Mouse (Mus musculus): ENCODE data around the gene Map3k12. TPM values are rescaled to one million over a fixed set of nuclear protein-coding genes. Genes with fewer than 3 reads are reported as not detected.

Map3k12 gene
- 17.2 and 19.5 TPM in 2 replicates for polyA plus RNA-seq (2015; fragmentation: Nextera tagmentation; extraction: Ambion mirVana)

- ATAC-seq (ENCODE audit: low FRiP score, low TSS enrichment), result peak; percentile 7; the same call in 1 of the 2 replicates
- H3K9me3 ChIP-seq (ENCODE audit: low read length), result no peaks in the 10 kb centered on the region
- peak within 1 kb of the TSS; percentile 76 for H3K9ac ChIP-seq (replicated peaks; ENCODE audit: low read length)
- H3K4me2 ChIP-seq (replicated peaks; ENCODE audit: low read depth, low read length), result peak within 1 kb of the TSS; percentile 84
- H3K36me3 ChIP-seq (ENCODE audit: insufficient read depth, low read length), result peaks cover 4% of the 10 kb centered on the region; the same call in 1 of the 2 replicates
- H3K27ac ChIP-seq (ENCODE audit: low read length), result peak within 1 kb of the TSS; percentile 99
- under 1% methylated on average over 43 of the region's 43 CpGs for WGBS
- H3K4me1 ChIP-seq (ENCODE audit: insufficient read depth, low read length), result peaks cover 41% of the 10 kb centered on the region
- H3K27me3 ChIP-seq (ENCODE audit: insufficient read depth, low read length), result no peaks in the 10 kb centered on the region
- peak within 1 kb of the TSS; percentile 66 for H3K4me3 ChIP-seq (ENCODE audit: low read length)
These were observed at the start of gene Map3k12 for GRCm38 (mm10) chr15:102516728-102517404. Gene Map3k12 (minus strand): TSS chr15:102517064.

GRCm38 (mm10) chr15:102563681-102564080 lies 46.8 kb upstream of the Map3k12 start:
- H3K4me1 ChIP-seq (ENCODE audit: insufficient read depth, low read length), result no peaks in the 10 kb centered on the region
- H3K4me2 ChIP-seq (replicated peaks; ENCODE audit: low read depth, low read length), result no peak overlapping the region
- H3K9ac ChIP-seq (replicated peaks; ENCODE audit: low read length), result no peak overlapping the region
- 76% methylated on average over 5 of the region's 5 CpGs for WGBS
- no peak for ATAC-seq (ENCODE audit: low FRiP score, low TSS enrichment)
- H3K4me3 ChIP-seq (ENCODE audit: low read length), result no peak overlapping the region
- H3K9me3 ChIP-seq (ENCODE audit: low read length), result no peaks in the 10 kb centered on the region
- H3K36me3 ChIP-seq (ENCODE audit: insufficient read depth, low read length), result peaks cover 11% of the 10 kb centered on the region
- H3K27me3 ChIP-seq (ENCODE audit: insufficient read depth, low read length), result no peaks in the 10 kb centered on the region
- H3K27ac ChIP-seq (ENCODE audit: low read length), result no peak overlapping the region

GRCm38 (mm10) chr15:102563061-102563460 lies 46.2 kb upstream of the Map3k12 start:
- H3K27ac ChIP-seq (ENCODE audit: low read length), result no peak overlapping the region
- H3K4me2 ChIP-seq (replicated peaks; ENCODE audit: low read depth, low read length), result no peak overlapping the region
- no peaks in the 10 kb centered on the region for H3K9me3 ChIP-seq (ENCODE audit: low read length)
- ATAC-seq (ENCODE audit: low FRiP score, low TSS enrichment), result no peak
- H3K9ac ChIP-seq (replicated peaks; ENCODE audit: low read length), result no peak overlapping the region
- no peaks in the 10 kb centered on the region for H3K27me3 ChIP-seq (ENCODE audit: insufficient read depth, low read length)
- H3K36me3 ChIP-seq (ENCODE audit: insufficient read depth, low read length), result peaks cover 11% of the 10 kb centered on the region
- H3K4me3 ChIP-seq (ENCODE audit: low read length), result no peak overlapping the region
- H3K4me1 ChIP-seq (ENCODE audit: insufficient read depth, low read length), result no peaks in the 10 kb centered on the region
- 92% methylated on average over 3 of the region's 3 CpGs for WGBS

GRCm38 (mm10) chr15:102562491-102562890 lies 45.6 kb upstream of the Map3k12 start:
- Histone ChIP-seq H3K4me3 (ENCODE audit: low read length) (no peak overlapping the region), H3K4me2 (replicated peaks; ENCODE audit: low read depth, low read length) (no peak overlapping the region), H3K9ac (replicated peaks; ENCODE audit: low read length) (no peak overlapping the region), H3K27me3 (ENCODE audit: insufficient read depth, low read length) (no peaks in the 10 kb centered on the region), H3K27ac (ENCODE audit: low read length) (no peak overlapping the region), H3K9me3 (ENCODE audit: low read length) (no peaks in the 10 kb centered on the region), H3K4me1 (ENCODE audit: insufficient read depth, low read length) (no peaks in the 10 kb centered on the region), H3K36me3 (ENCODE audit: insufficient read depth, low read length) (peaks cover 11% of the 10 kb centered on the region)
- ATAC-seq (ENCODE audit: low FRiP score, low TSS enrichment), result no peak
- 85% methylated on average over 1 of the region's 1 CpGs for WGBS

GRCm38 (mm10) chr15:102557580-102557979 lies 40.7 kb upstream of the Map3k12 start:
- Histone ChIP-seq H3K4me2 (replicated peaks; ENCODE audit: low read depth, low read length) (no peak overlapping the region), H3K27me3 (ENCODE audit: insufficient read depth, low read length) (no peaks in the 10 kb centered on the region), H3K4me3 (ENCODE audit: low read length) (no peak overlapping the region), H3K4me1 (ENCODE audit: insufficient read depth, low read length) (no peaks in the 10 kb centered on the region), H3K27ac (ENCODE audit: low read length) (no peak overlapping the region), H3K36me3 (ENCODE audit: insufficient read depth, low read length) (peaks cover 25% of the 10 kb centered on the region), H3K9me3 (ENCODE audit: low read length) (no peaks in the 10 kb centered on the region), H3K9ac (replicated peaks; ENCODE audit: low read length) (no peak overlapping the region)
- no peak for ATAC-seq (ENCODE audit: low FRiP score, low TSS enrichment)

GRCm38 (mm10) chr15:102555581-102555980 lies 38.7 kb upstream of the Map3k12 start:
- H3K4me2 ChIP-seq (replicated peaks; ENCODE audit: low read depth, low read length), result no peak overlapping the region
- H3K27me3 ChIP-seq (ENCODE audit: insufficient read depth, low read length), result no peaks in the 10 kb centered on the region
- no peak overlapping the region for H3K4me3 ChIP-seq (ENCODE audit: low read length)
- H3K4me1 ChIP-seq (ENCODE audit: insufficient read depth, low read length), result no peaks in the 10 kb centered on the region
- H3K9ac ChIP-seq (replicated peaks; ENCODE audit: low read length), result no peak overlapping the region
- H3K9me3 ChIP-seq (ENCODE audit: low read length), result no peaks in the 10 kb centered on the region
- no peak for ATAC-seq (ENCODE audit: low FRiP score, low TSS enrichment)
- WGBS, result 91% methylated on average over 1 of the region's 1 CpGs
- no peak overlapping the region for H3K27ac ChIP-seq (ENCODE audit: low read length)
- H3K36me3 ChIP-seq (ENCODE audit: insufficient read depth, low read length), result peaks cover 33% of the 10 kb centered on the region

- 95% methylated on average over 5 of the region's 5 CpGs for WGBS
- no peak overlapping the region for H3K9ac ChIP-seq (replicated peaks; ENCODE audit: low read length)
- no peaks in the 10 kb centered on the region for H3K4me1 ChIP-seq (ENCODE audit: insufficient read depth, low read length)
- H3K36me3 ChIP-seq (ENCODE audit: insufficient read depth, low read length), result peaks cover 38% of the 10 kb centered on the region
- H3K27me3 ChIP-seq (ENCODE audit: insufficient read depth, low read length), result no peaks in the 10 kb centered on the region
- H3K9me3 ChIP-seq (ENCODE audit: low read length), result no peaks in the 10 kb centered on the region
- H3K27ac ChIP-seq (ENCODE audit: low read length), result no peak overlapping the region
- no peak for ATAC-seq (ENCODE audit: low FRiP score, low TSS enrichment)
- H3K4me2 ChIP-seq (replicated peaks; ENCODE audit: low read depth, low read length), result no peak overlapping the region
- H3K4me3 ChIP-seq (ENCODE audit: low read length), result no peak overlapping the region
These were observed 35.7 kb upstream of the Map3k12 start for GRCm38 (mm10) chr15:102552599-102552998.

GRCm38 (mm10) chr15:102547478-102547877 lies 30.6 kb upstream of the Map3k12 start:
- no peak overlapping the region for H3K27ac ChIP-seq (ENCODE audit: low read length)
- no peak overlapping the region for H3K4me2 ChIP-seq (replicated peaks; ENCODE audit: low read depth, low read length)
- WGBS, result 92% methylated on average over 3 of the region's 3 CpGs

GRCm38 (mm10) chr15:102546677-102547427 lies 30.0 kb upstream of the Map3k12 start:
- H3K27ac ChIP-seq (ENCODE audit: low read length), result no peak overlapping the region
- no peak overlapping the region for H3K4me3 ChIP-seq (ENCODE audit: low read length)
- H3K4me2 ChIP-seq (replicated peaks; ENCODE audit: low read depth, low read length), result no peak overlapping the region
- WGBS, result 87% methylated on average over 3 of the region's 3 CpGs
- H3K4me1 ChIP-seq (ENCODE audit: insufficient read depth, low read length), result no peaks in the 10 kb centered on the region
- H3K36me3 ChIP-seq (ENCODE audit: insufficient read depth, low read length), result peaks cover 47% of the 10 kb centered on the region
- no peaks in the 10 kb centered on the region for H3K27me3 ChIP-seq (ENCODE audit: insufficient read depth, low read length)
- H3K9me3 ChIP-seq (ENCODE audit: low read length), result no peaks in the 10 kb centered on the region
- no peak overlapping the region for H3K9ac ChIP-seq (replicated peaks; ENCODE audit: low read length)
- no peak for ATAC-seq (ENCODE audit: low FRiP score, low TSS enrichment)

More at GRCm38 (mm10) chr15:102547478-102547877, 30.6 kb upstream of the Map3k12 start:
- Histone ChIP-seq H3K9me3 (ENCODE audit: low read length) (no peaks in the 10 kb centered on the region), H3K36me3 (ENCODE audit: insufficient read depth, low read length) (peaks cover 46% of the 10 kb centered on the region), H3K9ac (replicated peaks; ENCODE audit: low read length) (no peak overlapping the region), H3K4me3 (ENCODE audit: low read length) (no peak overlapping the region), H3K27me3 (ENCODE audit: insufficient read depth, low read length) (no peaks in the 10 kb centered on the region), H3K4me1 (ENCODE audit: insufficient read depth, low read length) (no peaks in the 10 kb centered on the region)
- ATAC-seq (ENCODE audit: low FRiP score, low TSS enrichment), result no peak

GRCm38 (mm10) chr15:102546246-102546645 lies 29.4 kb upstream of the Map3k12 start:
- Histone ChIP-seq H3K27me3 (ENCODE audit: insufficient read depth, low read length) (no peaks in the 10 kb centered on the region), H3K27ac (ENCODE audit: low read length) (no peak overlapping the region), H3K4me2 (replicated peaks; ENCODE audit: low read depth, low read length) (no peak overlapping the region), H3K4me3 (ENCODE audit: low read length) (no peak overlapping the region), H3K9me3 (ENCODE audit: low read length) (no peaks in the 10 kb centered on the region), H3K4me1 (ENCODE audit: insufficient read depth, low read length) (no peaks in the 10 kb centered on the region), H3K9ac (replicated peaks; ENCODE audit: low read length) (no peak overlapping the region), H3K36me3 (ENCODE audit: insufficient read depth, low read length) (peaks cover 48% of the 10 kb centered on the region)
- ATAC-seq (ENCODE audit: low FRiP score, low TSS enrichment), result no peak
- 90% methylated on average over 3 of the region's 3 CpGs for WGBS

All from kidney, embryonic 16.5 days (tissue).